Mouse (Mus musculus): ENCODE data around the gene Ppp1ca. TPM values are rescaled to one million over a fixed set of nuclear protein-coding genes. Genes with fewer than 3 reads are reported as not detected.

Ppp1ca gene
- total RNA-seq, 2 experiments from 2014 or later, result 323 to 336 TPM

DNA sequence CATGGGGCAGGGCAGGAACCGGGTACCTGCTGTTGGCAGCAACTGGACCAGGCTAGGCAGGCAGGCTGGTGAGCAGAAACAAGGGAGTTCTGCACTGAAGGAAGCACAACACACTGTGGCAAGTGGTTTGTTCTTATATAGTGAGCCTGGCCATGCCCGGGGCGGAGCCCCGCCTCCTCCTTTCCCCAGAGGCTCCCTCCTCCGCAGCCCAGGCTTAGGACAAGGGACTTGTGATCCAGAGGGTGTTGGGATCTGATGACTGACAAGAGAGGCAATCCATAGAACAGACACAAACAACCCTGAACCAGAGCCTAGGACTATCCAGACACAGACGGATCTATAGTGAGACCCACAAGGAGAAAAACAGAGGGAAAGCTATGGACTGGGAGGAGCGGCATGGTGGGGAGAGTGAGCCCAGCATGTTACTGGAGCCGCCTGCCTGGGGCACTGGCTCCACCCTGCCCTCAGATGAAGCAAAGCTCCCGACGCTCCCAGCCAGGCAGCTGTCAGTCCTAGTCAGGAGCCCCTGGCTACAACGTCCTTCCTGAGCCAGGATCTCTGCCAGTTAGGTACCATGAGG lies 16.4 kb upstream of the Ppp1ca start, which contains the start of gene Carns1:
TSS of gene Carns1 (minus strand) at position 112 of the 580 bp plus-strand sequence.
- DNase-seq (ENCODE audit: low spot score in 2 of 2), result no peak

DNA sequence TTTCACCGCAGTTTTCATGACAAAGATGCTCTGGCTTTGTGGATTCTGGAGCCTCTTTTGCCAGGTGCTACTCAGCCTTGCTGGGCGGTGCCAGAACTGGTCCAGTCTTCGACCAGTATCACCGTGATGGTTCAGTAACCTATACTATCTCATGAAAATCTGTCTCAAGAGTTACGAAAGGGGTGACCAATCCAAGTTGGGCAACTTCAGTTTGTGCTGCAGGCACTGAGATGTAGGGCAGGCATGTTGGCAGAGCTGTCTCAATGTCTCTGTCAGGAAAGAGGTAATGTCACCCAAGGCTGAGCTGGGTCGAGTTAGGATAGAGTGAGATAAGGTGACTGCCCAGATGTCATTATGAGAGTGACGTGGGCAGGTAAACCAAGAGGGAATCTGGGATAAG lies 11.5 kb upstream of the Ppp1ca start:
- intact Hi-C loops (cut with DNase I), result no loop called here
- no peak for DNase-seq (ENCODE audit: low spot score in 2 of 2)

More for the DNA sequence above, 16.4 kb upstream of the Ppp1ca start, which contains the start of gene Carns1:
- intact Hi-C loops (cut with DNase I), result no loop called here

DNA sequence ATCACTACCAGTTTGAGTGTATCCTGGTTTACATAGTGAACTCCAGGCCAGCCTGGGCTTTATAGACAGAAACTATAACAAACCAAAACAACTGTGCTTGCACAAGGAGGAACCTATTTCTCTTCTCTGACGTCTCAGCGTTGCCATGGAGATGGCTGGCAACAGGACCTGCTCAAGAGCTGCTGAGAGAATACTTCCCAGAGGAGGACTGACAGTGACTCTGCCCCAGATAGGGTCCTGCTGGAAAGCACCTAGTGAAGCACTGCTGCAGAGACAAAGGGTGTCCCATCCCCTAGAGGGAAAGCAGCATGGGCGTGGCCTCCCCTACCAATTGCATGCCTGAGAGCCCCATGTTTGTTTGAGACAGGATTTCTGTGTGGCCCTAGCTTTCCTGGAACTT lies 10.0 kb upstream of the Ppp1ca start:
- intact Hi-C loops (cut with DNase I), result no loop called here
- DNase-seq (ENCODE audit: low spot score in 2 of 2), result peak; percentile 82 to 86

DNA sequence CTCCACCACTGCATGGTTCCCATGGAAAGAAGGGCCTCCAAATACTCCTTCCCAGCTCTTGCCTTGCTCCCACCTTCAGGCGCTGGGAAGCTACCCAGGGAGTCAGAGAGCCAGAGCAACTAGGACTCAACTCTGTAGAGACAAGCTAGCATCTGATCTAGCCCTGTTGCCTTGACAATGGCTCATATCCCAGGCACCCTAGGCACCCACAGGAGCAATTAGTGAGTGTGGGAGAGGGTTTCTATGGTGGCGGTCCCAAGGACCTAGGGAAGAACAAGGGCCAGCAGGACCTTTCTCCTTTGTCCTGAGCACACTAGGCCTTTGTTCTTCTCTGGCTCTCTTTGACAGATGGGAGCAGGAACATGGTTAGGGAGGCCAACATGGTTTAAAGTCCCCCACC lies 8.2 kb upstream of the Ppp1ca start:
- DNase-seq (ENCODE audit: low spot score in 2 of 2), result no peak
- intact Hi-C loops (cut with DNase I), result no loop called here

DNA sequence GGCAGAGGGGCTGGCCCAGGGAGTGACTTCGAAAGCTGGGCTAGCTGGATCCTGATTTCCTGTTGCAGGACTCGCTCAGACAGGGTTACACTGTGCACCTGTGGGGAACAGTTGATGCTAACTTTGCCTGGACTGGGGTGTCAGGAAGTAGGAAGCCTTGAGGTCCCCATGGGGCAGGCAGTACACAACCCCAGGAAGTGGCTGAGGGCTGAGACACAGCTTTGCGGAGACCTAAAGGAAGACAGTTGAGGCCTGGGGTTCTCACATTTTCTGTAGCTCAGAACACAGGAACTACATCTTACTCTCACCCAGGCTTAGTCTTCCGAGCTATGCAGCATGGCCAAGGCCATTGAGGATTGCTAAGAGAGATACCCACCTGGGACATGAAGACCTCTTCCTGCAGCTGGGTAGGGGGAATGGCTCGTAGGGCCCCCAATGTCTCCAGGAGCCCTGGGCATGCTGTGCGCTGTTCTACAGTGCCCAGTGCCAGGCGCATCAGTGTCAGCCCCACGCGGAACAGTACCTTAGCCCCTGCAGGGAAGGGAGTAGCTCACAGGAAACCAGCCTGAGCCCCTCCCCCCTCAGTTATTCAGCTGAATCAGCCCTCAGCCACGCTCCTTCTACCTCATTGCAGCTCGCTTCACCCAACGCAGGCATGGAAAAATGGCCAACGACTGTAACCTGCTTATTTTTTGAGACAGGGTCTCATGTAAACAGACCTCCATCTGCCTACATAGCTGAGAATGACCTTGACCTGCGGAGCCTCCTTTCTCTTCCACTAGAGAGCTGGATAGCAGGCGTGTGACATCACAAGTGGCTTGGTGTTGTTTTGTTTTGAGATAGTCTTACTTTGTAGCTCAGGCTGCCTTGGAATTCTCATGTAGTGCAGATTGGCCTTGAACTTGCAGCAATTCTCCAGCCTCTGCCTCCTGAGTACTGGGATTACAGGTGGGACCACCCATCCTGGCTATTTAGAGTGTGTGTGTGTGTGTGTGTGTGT lies 6.6 kb upstream of the Ppp1ca start:
- DNase-seq (ENCODE audit: low spot score in 2 of 2), result no peak
- intact Hi-C loops (cut with DNase I), result no loop called here

DNA sequence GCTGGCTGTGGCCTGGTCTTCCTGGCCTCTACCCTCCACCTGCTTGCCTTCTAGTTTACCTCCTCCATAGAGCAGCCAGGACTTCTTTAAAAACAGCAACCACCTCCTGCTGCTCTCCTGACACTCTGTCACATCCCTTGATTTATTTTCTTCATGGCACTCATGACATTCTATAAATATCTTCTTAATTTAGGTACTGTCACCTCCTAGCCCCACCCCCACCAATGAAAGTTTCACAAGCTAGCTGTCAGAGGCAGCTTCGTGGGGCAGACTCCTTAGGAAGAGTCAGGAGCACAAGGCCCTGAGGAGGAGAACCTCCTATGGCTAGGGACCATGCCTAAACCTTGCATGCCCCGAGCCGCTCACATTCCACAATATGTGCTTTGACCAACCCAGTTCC lies 4.6 kb upstream of the Ppp1ca start:
- intact Hi-C loops (cut with DNase I), result no loop called here
- no peak for DNase-seq (ENCODE audit: low spot score in 2 of 2)

DNA sequence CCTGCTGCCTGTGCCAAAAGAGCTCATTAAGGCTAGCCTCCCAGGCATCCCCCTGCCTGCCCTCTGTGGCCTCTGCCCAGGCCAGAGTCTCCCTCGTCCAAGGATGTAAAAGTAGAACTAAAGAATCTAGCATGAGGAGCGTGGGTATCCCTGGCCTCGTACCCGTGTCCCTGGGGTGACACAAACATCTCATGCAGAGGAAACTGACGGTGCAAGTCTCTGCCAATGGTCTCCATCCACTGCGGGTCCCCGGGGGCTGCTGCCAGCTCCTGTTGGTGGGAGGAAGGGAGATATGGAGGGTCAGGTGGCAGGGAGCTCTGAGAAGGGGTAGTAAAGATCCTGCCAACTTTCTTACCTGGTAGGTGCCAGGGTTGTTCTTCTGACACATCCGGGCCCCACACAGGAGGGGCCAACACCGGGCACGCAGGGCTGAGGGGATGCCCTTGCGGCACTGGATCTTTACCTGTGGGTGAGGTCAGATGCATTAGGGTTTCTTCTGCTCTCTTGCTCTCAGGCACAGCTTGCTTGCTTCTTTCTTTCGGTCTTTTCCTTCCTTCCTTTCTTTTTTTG lies 2.7 kb upstream of the Ppp1ca start:
- no peak for DNase-seq (ENCODE audit: low spot score in 2 of 2)
- intact Hi-C loops (cut with DNase I), result no loop called here

DNA sequence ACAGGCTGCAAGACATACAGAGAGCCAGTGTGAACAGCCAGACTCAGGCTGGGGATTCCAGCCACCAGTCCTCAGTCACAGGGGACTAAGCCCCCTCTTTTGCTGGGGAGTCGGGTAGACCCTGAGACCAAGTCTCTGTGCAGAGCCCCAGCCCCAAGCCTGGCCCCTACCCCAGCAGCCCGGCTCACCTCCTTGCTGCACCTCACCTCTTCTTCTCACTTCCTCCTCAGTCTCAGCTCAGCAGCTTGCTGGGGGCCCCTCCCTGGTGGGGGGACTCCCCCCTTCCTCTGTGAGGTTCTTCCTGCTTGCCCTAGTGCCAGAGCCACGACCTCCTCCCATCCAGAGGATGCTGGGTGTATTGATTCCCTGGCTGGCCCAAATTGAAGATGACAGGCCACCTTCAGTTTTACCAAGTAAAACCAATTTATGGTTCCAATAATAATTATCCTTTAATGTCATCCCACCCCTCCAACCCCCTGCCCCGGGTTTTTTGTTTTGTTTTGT lies 982 bp upstream of the Ppp1ca start, which contains the start of gene Tbc1d10c:
TSS of gene Tbc1d10c (minus strand) at position 454 of the 504 bp plus-strand sequence.
- intact Hi-C loops (cut with DNase I), result no loop called here
- no peak for DNase-seq (ENCODE audit: low spot score in 2 of 2)

DNA sequence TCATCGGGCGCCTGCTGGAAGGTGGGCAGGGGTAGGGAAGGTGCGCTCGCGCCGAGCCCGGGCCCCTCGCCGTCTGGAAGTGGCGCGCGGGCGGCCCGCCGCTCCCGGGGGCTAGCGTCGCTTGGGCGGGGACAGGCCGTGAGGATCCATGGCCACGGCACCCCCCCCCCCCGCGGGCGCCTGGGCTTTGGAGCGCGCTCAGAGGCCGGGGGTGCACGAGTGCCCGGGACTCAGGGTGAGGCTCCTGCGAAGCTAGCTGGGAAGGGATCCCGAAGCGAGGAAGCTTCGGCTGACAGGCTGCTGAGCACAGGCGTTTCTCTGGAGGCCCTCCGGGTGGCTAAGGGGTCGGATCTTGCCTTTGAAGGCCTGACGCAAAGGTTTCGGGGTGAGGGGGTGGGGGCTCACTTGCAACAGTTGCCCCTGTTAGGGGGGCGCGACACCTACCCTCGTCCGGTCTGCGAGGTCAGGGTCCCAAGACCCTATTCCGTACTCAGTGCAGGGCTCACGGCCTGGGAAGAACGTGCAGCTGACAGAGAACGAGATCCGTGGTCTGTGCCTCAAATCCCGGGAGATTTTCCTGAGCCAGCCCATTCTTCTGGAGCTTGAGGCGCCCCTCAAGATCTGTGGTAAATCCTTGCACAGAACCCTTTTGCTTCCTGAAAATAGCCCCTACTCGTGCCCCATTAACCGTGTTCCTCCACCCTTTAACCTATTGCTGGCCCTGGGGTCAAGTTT lies 553 bp downstream of the Ppp1ca start:
- intact Hi-C loops (cut with DNase I), result loop anchor here (1.0 kb wide), 1 partner anchor 23 kb away; no protein-coding TSS in a partner anchor
- no peak for DNase-seq (ENCODE audit: low spot score in 2 of 2)

DNA sequence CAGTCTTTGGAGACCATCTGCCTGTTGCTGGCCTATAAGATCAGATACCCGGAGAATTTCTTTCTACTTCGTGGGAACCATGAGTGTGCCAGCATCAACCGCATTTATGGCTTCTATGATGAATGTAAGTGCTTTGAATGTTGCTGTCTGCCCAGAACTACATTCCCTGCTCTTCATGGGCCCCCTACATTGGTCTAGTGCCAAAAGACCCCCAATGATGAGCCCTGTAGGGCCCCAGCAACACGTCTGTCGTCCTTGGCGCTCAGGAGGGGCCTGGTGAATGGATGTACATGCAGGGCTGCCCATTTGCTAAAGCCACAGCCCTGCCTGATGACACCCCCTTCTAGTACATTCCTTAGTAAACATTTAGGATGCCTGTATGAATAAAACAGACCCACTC lies 1.3 kb downstream of the Ppp1ca start:
- DNase-seq (ENCODE audit: low spot score in 2 of 2), result no peak
- intact Hi-C loops (cut with DNase I), result no loop called here

DNA sequence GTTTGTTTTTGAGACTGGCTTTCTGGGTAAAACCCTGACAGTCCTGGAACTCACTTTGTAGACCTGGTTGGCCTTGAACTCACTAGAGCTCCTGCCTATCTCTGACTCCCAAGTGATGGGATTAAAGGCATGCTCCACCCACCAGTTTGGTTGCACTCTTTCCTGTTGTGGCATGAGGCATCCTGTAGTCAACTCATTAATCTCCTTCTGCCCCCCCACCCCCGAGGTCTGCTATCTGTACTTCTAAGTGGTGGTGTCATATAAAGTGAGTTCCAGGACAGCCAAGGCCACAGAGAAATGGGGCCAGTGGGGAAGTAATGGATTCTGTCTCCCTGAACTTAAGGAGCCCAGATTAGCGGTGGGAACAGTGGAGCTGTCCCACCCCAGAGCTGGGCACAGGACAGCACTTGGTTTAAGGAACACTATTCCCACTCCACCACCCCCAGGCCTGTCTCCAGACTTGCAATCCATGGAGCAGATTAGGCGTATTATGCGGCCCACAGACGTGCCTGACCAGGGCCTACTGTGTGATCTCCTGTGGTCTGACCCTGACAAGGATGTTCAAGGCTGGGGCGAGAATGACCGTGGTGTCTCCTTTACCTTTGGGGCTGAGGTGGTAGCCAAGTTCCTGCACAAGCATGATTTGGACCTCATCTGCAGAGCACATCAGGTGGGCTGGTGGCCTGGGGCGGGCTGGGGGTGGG lies 2.3 kb downstream of the Ppp1ca start:
- no peak for DNase-seq (ENCODE audit: low spot score in 2 of 2)

DNA sequence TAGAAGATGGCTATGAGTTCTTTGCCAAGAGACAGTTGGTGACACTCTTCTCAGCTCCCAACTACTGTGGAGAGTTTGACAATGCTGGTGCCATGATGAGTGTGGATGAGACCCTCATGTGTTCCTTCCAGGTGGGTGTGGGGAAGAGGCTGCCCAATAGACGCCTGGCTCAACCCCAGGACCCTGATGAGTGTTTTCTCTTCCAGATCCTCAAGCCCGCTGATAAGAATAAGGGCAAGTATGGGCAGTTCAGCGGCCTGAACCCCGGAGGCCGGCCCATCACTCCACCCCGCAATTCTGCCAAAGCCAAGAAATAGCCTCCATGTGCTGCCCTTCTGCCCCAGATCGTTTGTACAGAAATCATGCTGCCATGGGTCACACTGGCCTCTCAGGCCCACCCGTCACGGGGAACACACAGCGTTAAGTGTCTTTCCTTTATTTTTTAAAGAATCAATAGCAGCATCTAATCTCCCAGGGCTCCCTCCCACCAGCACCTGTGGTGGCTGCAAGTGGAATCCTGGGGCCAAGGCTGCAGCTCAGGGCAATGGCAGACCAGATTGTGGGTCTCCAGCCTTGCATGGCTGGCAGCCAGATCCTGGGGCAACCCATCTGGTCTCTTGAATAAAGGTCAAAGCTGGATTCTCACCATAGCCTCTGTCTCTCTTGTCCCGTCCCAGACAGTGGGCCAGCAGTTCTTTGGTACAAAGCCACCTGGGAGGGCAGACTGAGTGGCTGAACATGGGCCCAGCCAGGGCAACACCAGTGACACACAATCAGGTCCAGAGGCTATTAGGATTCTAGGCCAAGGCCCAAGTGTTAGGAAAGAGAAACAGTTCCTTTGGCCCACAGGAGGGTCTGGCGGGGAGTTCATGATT lies 3.1 kb downstream of the Ppp1ca start:
- intact Hi-C loops (cut with DNase I), result no loop called here

More for the DNA sequence above, 2.3 kb downstream of the Ppp1ca start:
- intact Hi-C loops (cut with DNase I), result no loop called here

DNA sequence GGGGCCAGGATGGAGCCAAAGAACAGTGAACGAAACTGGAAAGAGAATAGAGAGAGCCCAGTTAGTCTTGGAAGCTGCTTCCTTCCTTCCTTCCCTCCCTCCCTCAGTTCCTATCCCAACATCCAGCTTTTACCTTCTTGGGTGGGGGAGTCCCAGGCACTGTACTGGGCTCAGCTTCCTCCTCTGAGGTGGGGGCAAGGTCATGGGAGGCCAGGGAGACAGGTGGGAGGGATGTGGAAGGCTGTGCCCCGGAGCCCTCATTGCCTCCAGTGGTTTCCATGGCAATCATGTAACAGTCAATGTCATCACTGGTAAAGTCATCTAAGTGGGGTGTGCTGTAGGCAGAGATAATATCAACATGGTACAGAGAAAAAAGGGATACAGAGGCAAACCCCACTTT lies 4.2 kb downstream of the Ppp1ca start:
- DNase-seq (ENCODE audit: low spot score in 2 of 2), result no peak
- intact Hi-C loops (cut with DNase I), result no loop called here

More for the DNA sequence above, 3.1 kb downstream of the Ppp1ca start:
- no peak for DNase-seq (ENCODE audit: low spot score in 2 of 2)

DNA sequence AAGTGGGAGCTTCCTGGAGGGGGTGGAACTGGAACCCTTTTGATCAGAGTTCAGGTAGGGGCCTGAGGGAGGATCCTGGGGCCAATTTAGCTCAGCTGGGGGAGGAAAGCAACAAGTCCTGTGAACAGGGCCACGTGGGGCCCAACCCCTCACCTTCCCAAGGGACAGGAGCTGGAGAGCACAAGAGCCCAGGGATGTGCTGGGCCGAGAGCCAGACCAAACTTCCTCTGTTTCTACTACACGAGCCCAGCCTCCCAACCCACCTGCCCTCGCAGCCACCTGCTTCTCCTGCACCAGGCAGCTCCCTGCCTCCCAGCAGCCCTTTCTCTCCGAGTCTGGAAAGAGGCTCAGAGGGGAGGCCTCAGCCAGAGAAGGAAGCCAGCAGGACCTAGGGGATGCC lies 4.7 kb downstream of the Ppp1ca start:
- intact Hi-C loops (cut with DNase I), result no loop called here
- no peak for DNase-seq (ENCODE audit: low spot score in 2 of 2)

DNA sequence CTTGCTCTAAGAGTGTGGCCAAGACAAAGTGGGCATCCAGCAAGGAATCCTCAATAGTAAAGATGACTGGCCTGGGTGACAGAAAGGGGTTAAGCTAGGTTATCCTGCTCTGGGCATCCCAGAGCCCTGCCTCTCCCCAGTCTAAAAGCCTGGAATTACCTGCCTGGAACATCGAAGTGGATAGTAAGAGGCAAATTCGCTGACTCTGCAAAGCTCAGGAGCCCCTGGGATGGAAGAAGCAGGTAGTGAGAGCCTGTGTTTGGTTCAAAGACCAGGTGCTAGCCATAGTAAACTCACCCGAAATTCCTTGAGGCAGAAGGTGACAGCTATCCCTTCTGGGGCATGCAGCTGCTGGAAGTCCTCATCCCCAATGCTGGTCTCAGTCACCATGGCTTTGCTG lies 5.3 kb downstream of the Ppp1ca start:
- intact Hi-C loops (cut with DNase I), result no loop called here
- DNase-seq (ENCODE audit: low spot score in 2 of 2), result no peak

DNA sequence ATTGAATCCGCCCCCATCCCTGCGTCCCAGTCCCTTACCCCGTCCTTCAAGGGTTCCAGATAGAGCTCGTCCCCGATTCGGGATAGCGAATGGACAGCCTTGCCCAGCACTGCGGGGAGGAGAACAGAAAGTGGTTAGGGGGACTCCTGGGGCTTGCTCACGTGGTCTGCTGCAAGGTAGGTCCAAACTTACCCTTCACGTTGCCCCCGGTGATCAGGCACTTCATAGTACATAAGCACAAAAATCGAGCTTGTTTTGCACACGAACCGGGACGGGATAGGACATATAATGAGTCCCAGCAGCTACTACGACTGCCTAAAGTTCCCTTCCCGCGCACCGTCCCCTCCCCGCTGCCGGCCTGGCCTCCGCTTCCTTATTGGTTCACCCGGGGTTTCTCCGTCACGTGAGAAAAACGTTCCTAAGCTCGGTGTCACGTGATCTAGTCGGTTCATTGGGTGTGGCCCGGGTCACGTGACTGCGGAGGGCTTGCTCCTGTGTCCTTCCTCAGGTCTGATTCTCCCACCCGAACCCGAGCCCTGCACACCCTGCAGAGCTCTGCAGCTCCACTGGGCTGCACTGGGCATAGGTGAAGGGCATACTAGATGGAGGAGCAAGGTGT lies 9.5 kb downstream of the Ppp1ca start, which contains the start of gene Rad9a:
TSS of gene Rad9a (minus strand) at position 372 of the 619 bp plus-strand sequence.
- intact Hi-C loops (cut with DNase I), result no loop called here
- DNase-seq (ENCODE audit: low spot score in 2 of 2), result peak; percentile 96 to 98

DNA sequence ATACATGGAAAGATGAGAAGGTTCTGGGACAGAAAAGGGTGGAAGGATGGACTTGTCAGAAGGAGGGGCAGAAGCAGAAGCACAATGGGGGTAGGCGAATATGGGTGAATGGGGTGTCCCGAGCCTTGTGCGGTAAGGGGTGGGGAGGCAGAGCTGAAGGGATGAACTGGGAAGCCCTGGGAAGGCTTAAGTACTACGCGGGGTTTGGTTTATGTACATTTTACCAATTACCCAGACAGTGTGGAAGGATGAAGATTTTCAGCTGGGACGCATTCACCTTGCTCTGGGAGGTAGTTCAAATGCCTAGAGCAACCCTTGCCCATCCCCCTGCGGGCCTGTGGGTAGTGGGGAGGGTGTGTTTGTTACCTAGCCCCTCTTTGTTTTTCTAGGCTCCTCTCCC lies 10.3 kb downstream of the Ppp1ca start:
- no peak for DNase-seq (ENCODE audit: low spot score in 2 of 2)
- intact Hi-C loops (cut with DNase I), result no loop called here

Data from left cerebral cortex, postnatal 14 days (tissue).